Mouse (Mus musculus) neural tube, embryonic 12.5 days (tissue): ENCODE results near the gene Cetn3. TPM values are rescaled to one million over a fixed set of nuclear protein-coding genes. Genes with fewer than 3 reads are reported as not detected.

Experiments used
- ATAC-seq: fragments of 200-750 bp; cut with Nextera tagmentation; 2 replicates; pipeline ENCODE4 v1.8.0; 2017; ENCODE audit warnings: low read depth, mild to moderate bottlenecking, moderate TSS enrichment, moderate library complexity; ENCODE audit not compliant: low FRiP score
- H3K27ac ChIP-seq: fragments of 300-500 bp; sonication (generic); 2 replicates; pipeline ENCODE4 v1.5.1; 2016
- H3K27me3 ChIP-seq: fragments of 300-500 bp; sonication (generic); replicated peaks from 2 replicates; pipeline ENCODE4 v1.6.1; 2016; ENCODE audit warnings: mild to moderate bottlenecking
- H3K36me3 ChIP-seq: fragments of 300-500 bp; sonication (generic); 2 replicates; pipeline ENCODE4 v1.6.1; 2016; ENCODE audit warnings: mild to moderate bottlenecking
- H3K4me1 ChIP-seq: fragments of 300-500 bp; sonication (generic); 2 replicates; pipeline ENCODE4 v1.6.1; 2016
- H3K4me2 ChIP-seq: fragments of 300-500 bp; sonication (generic); replicated peaks from 2 replicates; pipeline ENCODE4 v1.6.1; 2016; ENCODE audit warnings: mild to moderate bottlenecking
- H3K4me3 ChIP-seq: fragments of 300-500 bp; sonication (generic); 2 replicates; pipeline ENCODE4 v1.5.1; 2016
- H3K9ac ChIP-seq: fragments of 300-500 bp; sonication (generic); 2 replicates; pipeline ENCODE4 v1.6.1; 2016; ENCODE audit warnings: mild to moderate bottlenecking
- H3K9me3 ChIP-seq: fragments of 300-500 bp; sonication (generic); 2 replicates; pipeline ENCODE4 v1.6.1; 2016; ENCODE audit warnings: mild to moderate bottlenecking
- WGBS: fragments of 180-500 bp; shearing (Covaris S2); methylation state at CpG from one replicate; pipeline ENCODE4 v1.1.7; 2016; 5-methylcytosine and 5-hydroxymethylcytosine counted together
- polyA plus RNA-seq: library from polyadenylated mRNA; unstranded; fragments of >200 nt; fragmentation: Nextera tagmentation; extraction: Ambion mirVana; gene quantifications from 2 replicates; pipeline ENCODE4 v1.2.1, GENCODE M21; 2016

Gene Cetn3
- polyA plus RNA-seq, 1 experiment from 2014 or later: 269 TPM

DNA sequence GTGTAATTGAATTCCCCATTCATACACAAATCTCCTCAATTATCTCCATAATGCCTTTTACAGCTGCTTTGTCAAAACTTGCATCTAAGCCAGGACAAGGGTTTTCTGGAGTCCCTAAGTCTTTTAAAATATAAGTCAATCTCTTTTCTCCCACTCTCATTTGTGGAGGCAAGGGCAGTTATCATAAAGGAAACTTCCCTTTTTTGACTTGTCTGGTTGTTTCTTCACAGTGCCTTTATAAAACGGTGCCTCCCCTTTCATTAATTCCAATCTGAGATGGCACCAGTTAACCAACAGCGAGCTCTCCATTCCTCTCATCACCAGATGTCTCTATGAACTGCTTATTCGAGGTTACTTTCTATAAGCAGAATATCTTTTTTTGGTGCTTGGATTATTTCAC, 6.7 kb upstream of the Cetn3 start:
- Histone ChIP-seq H3K4me2 (no peak overlapping the region), H3K9me3 (no peaks in the 10 kb centered on the region), H3K9ac (no peak overlapping the region), H3K27ac (no peak overlapping the region), H3K4me3 (no peak overlapping the region), H3K27me3 (no peaks in the 10 kb centered on the region), H3K4me1 (no peaks in the 10 kb centered on the region), H3K36me3 (no peaks in the 10 kb centered on the region)
- 84% methylated on average over 3 of the region's 3 CpGs for WGBS
- ATAC-seq: no peak

DNA sequence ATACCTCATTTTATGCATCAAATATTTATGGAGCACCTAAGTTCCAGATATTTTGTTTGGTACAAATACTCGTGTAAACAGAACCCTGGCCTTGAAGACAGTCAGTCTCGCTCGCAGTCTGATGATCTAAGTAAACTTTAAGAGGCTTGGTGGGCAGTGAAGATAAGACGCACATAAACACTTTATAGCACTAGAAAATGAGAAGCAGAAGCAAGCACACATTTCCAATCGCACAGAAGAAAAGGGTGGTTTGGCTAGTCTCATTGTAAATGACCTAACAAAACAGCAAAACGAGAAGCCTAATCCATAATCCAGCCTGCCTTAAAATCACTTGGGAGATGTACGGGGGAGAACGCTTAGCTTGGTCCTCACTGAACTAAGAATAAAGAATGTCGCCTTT, 402 bp upstream of the Cetn3 start:
- H3K36me3 ChIP-seq: peaks cover 3% of the 10 kb centered on the region; the same call in 1 of the 2 replicates
- H3K27me3 ChIP-seq: no peaks in the 10 kb centered on the region
- H3K4me2 ChIP-seq: peak overlapping the region; percentile 72
- peak overlapping the region; percentile 77; the same call in 1 of the 2 replicates for H3K9ac ChIP-seq
- 50% methylated on average over 9 of the region's 9 CpGs for WGBS
- peak overlapping the region; percentile 68 for H3K4me3 ChIP-seq
- H3K9me3 ChIP-seq: no peaks in the 10 kb centered on the region
- H3K4me1 ChIP-seq: peaks cover 15% of the 10 kb centered on the region
- ATAC-seq: no peak
- H3K27ac ChIP-seq: peak overlapping the region; percentile 42; the same call in 1 of the 2 replicates

DNA sequence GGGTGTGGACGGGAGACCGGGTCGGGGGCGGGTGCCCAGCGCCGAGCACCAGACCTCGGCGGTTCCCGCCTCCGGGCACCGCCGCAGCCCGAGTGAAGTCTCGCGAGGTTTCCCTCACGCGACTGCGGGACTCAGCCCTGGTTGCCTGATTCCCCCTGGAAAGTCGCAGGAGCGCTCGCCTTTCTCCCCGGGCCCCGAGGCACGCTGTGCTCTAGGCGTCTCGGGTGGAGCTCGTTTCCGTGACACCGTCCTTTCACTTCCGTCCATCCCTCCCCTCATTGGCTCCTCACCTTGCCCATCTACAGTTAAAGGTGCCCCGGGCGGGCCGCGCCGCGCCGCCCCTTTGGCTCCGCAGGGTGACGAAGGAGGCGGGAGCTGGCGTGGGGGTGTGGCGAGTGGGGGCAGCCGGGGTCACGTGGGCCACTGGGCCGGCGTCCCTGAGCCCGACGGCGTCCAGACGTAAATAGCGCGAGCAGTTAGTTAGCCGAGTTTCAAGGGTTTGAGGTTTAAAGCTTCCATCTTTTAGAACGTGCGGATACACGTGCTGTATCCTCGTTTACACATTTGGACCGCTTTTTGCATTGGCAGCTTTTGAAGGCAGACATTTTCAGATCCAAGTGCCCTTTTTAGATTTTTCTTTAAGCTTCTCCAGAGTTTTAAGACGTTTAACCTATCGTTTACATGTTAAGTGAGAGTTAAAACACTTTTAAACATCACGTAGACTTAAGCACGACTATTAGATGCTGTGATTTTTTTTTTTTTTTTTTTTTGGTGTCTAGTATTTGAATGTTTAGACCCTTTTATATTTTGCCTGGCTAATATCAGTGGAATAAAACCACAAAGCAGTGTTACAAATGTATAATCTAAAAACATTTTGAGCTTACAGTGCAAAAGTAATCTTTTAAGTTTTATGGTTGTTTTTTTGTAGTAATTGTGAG, 797 bp downstream of the Cetn3 start:
- H3K36me3 ChIP-seq: peaks cover 11% of the 10 kb centered on the region; the same call in 1 of the 2 replicates
- peak overlapping the region; percentile 96 for H3K27ac ChIP-seq
- peak overlapping the region; percentile 72 for H3K4me2 ChIP-seq
- no peaks in the 10 kb centered on the region for H3K27me3 ChIP-seq
- 1% methylated on average over 62 of the region's 62 CpGs for WGBS
- peak; percentile 98 for ATAC-seq
- no peaks in the 10 kb centered on the region for H3K9me3 ChIP-seq
- peaks cover 15% of the 10 kb centered on the region for H3K4me1 ChIP-seq
- peak overlapping the region; percentile 77 for H3K9ac ChIP-seq
- peak overlapping the region; percentile 68 for H3K4me3 ChIP-seq

DNA sequence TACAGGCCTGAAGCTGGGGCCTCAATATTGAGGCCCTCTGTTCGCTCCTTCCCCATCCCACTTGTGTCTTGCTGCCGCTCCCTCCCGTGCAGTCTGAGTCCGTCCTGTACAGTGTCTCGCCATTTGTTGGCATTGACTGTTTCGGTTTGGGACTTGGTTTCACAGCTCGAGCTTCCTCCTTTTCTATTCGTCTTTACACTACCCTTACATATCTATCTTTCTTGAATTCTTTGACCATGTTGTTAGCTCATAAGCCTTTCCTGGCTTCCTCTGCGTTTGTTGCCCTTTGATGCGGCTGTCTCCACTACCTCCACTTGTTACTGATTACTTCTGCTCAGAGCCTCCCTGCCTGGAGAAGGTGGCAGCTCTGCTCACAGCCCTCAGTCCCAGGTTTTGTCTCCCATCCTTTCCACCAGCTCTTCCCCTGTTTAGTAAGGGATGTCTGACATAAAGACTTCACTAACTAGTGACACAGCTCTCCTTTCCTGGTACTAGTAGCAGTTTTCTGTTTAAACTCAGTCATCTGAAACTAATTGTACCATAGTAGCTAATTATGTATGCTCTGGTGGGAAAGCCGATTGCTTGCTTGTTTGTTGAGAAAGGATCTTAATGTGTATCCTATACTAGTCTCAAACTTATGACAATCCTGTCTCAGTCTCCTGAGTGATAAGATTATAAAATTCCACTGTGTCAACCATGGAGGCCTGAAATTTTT, 3.0 kb downstream of the Cetn3 start:
- no peak overlapping the region for H3K4me3 ChIP-seq
- H3K27ac ChIP-seq: no peak overlapping the region
- H3K9ac ChIP-seq: 0 out of 2 replicates have a peak overlapping the region, but pooled peaks have one; percentile 14
- H3K27me3 ChIP-seq: no peaks in the 10 kb centered on the region
- 71% methylated on average over 11 of the region's 11 CpGs for WGBS
- peaks cover 19% of the 10 kb centered on the region; the same call in 1 of the 2 replicates for H3K36me3 ChIP-seq
- no peak for ATAC-seq
- peaks cover 15% of the 10 kb centered on the region for H3K4me1 ChIP-seq
- H3K9me3 ChIP-seq: no peaks in the 10 kb centered on the region
- peak overlapping the region; percentile 25; the same call in 1 of the 2 replicates for H3K4me2 ChIP-seq

DNA sequence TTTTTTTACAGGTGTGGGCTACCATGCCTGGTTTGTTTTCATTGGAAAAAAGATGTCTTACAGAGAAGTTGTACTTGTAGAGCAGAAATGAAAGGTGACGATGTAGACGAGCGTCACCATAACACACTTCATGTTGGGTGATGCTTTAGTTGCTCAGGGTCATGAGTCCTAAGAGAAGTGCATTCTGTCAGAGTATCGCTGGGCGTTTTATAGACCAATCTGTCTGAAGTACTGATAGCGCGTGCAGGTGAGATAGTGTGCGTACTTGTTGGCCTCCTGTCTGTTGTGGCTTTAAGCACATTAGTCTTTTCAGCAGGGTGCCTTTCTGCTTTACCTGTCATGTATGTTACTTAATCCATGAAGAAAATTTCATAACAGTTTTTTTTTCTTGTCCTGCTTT, 7.3 kb downstream of the Cetn3 start:
- peaks cover 19% of the 10 kb centered on the region; the same call in 1 of the 2 replicates for H3K36me3 ChIP-seq
- H3K9ac ChIP-seq: no peak overlapping the region
- no peak overlapping the region for H3K4me2 ChIP-seq
- ATAC-seq: no peak
- H3K9me3 ChIP-seq: no peaks in the 10 kb centered on the region
- H3K27me3 ChIP-seq: no peaks in the 10 kb centered on the region
- 93% methylated on average over 8 of the region's 8 CpGs for WGBS
- no peak overlapping the region for H3K4me3 ChIP-seq
- peaks cover 7% of the 10 kb centered on the region; the same call in 1 of the 2 replicates for H3K4me1 ChIP-seq
- H3K27ac ChIP-seq: no peak overlapping the region

DNA sequence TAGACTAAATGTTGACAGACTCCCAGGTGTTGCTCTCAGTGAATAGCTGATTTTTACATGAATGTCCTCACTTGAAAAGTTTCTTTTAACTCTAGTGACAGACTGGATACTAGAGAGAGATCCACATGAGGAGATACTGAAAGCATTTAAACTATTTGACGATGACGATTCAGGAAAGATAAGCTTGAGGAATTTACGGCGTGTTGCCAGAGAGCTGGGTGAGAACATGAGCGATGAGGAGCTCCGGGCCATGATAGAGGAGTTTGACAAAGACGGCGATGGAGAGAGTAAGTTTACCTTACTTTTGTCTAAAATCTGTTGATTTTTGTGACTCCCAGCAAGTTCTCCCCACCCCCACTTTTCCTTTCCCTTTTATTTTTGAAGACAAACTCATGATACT, 9.0 kb downstream of the Cetn3 start:
- H3K36me3 ChIP-seq: peaks cover 19% of the 10 kb centered on the region; the same call in 1 of the 2 replicates
- H3K9me3 ChIP-seq: no peaks in the 10 kb centered on the region
- peaks cover 3% of the 10 kb centered on the region; the same call in 1 of the 2 replicates for H3K4me1 ChIP-seq
- no peak overlapping the region for H3K4me2 ChIP-seq
- H3K27me3 ChIP-seq: no peaks in the 10 kb centered on the region
- H3K9ac ChIP-seq: no peak overlapping the region
- H3K4me3 ChIP-seq: no peak overlapping the region
- WGBS: 91% methylated on average over 8 of the region's 8 CpGs
- ATAC-seq: no peak
- no peak overlapping the region for H3K27ac ChIP-seq

DNA sequence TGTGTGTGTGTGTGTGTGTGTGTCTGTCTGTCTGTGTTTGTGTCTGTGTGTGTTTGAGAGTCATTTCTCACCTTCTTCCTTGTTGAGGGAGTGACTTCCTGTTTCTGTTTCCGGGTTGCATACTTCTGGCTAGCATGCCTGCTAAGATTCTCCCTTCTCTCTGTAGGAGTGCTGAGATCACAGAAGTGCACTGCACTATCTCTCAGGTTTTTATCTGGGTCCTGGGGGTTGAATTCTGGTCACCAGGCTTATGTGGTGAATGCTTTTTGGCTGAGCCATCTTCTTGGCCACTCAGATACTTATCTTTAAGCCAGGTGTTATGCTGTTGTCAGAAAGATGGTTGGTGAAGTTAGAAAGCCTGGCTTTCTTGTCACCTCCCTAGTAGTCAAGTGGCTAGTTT, 11.0 kb downstream of the Cetn3 start:
- H3K9ac ChIP-seq: no peak overlapping the region
- ATAC-seq: no peak
- no peaks in the 10 kb centered on the region for H3K27me3 ChIP-seq
- no peaks in the 10 kb centered on the region for H3K9me3 ChIP-seq
- no peak overlapping the region for H3K27ac ChIP-seq
- peaks cover 8% of the 10 kb centered on the region; the same call in 1 of the 2 replicates for H3K36me3 ChIP-seq
- 79% methylated on average over 1 of the region's 1 CpGs for WGBS
- H3K4me3 ChIP-seq: no peak overlapping the region
- no peak overlapping the region for H3K4me2 ChIP-seq
- H3K4me1 ChIP-seq: peaks cover 3% of the 10 kb centered on the region; the same call in 1 of the 2 replicates

DNA sequence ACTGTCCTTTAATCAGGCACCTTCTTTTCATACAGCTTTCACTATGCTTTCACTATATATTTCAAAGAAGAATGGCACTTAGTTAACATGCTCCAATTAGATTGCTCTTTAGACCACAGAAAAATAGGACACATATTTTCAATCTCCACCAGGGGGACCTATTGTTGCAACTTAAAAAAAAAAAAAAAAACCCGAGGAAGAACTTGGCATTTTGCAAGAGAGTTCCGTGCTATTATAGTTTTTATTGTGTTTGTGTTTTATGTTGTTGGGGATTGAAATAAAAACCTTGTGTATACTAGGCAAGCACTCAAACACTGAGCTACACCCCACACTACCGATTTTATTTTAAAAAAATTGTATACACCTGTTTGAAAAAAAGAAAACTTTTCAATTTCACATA, 18.2 kb downstream of the Cetn3 start:
- 54% methylated on average over 3 of the region's 3 CpGs for WGBS
- Histone ChIP-seq H3K27me3 (no peaks in the 10 kb centered on the region), H3K27ac (no peak overlapping the region)

DNA sequence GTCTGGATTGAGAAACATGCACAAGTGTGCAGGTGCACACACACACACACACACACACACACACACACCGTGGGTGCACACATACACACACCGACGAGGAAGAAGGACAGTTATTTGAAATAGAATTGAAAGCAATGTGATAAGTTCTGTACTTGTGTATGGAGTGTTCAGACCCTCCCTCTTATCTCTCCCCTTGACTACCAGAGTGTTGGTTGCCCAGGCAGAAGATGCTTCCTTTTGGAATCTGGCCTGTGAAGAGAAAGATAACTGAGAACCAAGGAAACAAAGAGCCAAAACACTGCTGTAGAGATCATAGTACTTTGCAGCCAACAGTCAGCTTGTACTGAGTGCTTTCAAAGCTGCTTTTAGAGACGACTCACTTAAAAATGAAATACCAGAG, 20.8 kb downstream of the Cetn3 start:
- Histone ChIP-seq H3K36me3 (no peaks in the 10 kb centered on the region), H3K4me3 (no peak overlapping the region), H3K27ac (no peak overlapping the region), H3K27me3 (no peaks in the 10 kb centered on the region), H3K4me2 (no peak overlapping the region), H3K9me3 (no peaks in the 10 kb centered on the region), H3K9ac (no peak overlapping the region), H3K4me1 (no peaks in the 10 kb centered on the region)
- whole genome bisulfite sequencing: 94% methylated on average over 4 of the region's 4 CpGs
- no peak for ATAC-seq

More for the DNA sequence above, 18.2 kb downstream of the Cetn3 start:
- Histone ChIP-seq H3K4me3 (no peak overlapping the region), H3K4me1 (no peaks in the 10 kb centered on the region), H3K36me3 (no peaks in the 10 kb centered on the region), H3K9me3 (no peaks in the 10 kb centered on the region), H3K4me2 (no peak overlapping the region), H3K9ac (no peak overlapping the region)
- ATAC-seq: no peak

DNA sequence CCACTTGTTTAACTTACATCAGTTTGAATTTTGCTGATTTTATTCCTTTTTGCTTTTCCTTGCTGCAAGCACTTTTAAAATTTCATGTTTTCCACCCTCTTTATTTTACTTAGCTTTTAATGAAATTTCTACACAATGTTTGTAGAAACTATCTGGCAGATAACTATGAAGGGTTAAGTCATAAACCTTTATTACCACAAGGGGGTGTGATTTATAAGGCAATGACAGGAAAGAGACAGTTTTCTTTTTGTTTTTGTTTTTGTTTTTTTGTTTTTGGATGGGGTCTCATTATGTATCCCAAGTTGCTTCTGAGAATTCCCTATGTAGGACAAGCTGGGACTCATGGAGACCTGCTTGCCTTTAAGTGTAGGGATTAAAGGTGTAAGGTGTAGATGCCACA, 39.9 kb downstream of the Cetn3 start:
- Histone ChIP-seq H3K9me3 (no peaks in the 10 kb centered on the region), H3K9ac (no peak overlapping the region), H3K4me1 (no peaks in the 10 kb centered on the region), H3K36me3 (no peaks in the 10 kb centered on the region), H3K4me2 (no peak overlapping the region), H3K27me3 (no peaks in the 10 kb centered on the region), H3K27ac (no peak overlapping the region), H3K4me3 (no peak overlapping the region)
- no peak for ATAC-seq

DNA sequence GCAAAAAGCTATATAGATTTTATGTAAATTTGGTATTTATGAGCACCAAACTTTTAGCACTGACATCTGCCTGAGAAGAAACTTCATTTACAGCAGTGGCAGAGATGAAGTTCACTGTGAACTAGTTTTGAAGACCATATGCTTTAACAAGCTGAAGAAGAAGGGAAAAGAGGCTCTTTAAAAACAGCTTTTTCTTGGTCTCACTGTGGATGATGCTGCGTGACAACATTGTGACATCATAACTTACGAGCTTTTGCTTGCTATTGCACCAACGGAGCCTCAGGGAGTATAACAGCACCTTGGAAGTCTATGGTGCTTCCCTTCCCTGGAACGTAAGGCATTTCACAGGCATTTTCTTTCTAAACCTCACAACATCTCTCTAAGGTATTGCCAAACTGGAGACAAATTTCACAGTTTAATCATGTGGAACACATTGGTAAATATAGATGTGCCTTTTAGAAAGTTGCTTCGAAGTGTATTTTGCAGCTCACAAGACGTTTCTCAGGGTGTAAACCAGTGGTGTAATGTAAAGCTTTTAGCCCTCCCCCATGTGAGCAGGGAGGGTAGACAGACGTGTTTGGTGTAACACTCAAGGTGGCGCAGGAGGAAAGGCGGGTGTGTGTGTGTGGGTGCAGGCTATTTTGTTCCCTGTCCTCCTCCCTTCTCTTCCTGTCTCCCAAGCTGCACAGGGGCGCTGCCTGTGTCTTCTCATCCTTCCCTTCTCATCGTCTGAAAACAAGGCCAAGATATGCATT, 41.9 kb downstream of the Cetn3 start:
- no peaks in the 10 kb centered on the region for H3K4me1 ChIP-seq
- no peaks in the 10 kb centered on the region for H3K36me3 ChIP-seq
- no peak overlapping the region for H3K4me3 ChIP-seq
- no peak overlapping the region for H3K9ac ChIP-seq
- no peak overlapping the region for H3K27ac ChIP-seq
- H3K4me2 ChIP-seq: no peak overlapping the region
- no peaks in the 10 kb centered on the region for H3K9me3 ChIP-seq
- 76% methylated on average over 11 of the region's 11 CpGs for WGBS
- H3K27me3 ChIP-seq: no peaks in the 10 kb centered on the region
- no peak for ATAC-seq

DNA sequence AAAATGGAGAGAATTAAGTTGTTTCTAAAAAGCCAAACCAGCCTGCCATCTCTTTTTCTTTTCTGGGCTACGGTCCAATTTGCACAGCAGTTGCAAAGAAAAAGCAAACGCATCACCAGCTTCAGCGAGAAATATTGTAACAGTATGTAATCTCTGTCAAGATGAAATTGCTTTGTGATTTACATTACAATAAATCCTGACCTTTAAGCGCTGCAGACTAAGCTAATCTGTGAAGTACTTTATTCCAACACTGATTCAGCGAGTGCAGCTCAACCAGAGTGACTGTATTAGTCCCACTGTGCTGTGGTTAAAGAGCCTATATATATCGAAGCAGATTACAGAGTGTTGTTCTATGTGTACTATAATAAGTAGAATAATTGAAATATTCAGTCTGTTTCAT, 45.6 kb downstream of the Cetn3 start:
- no peaks in the 10 kb centered on the region for H3K27me3 ChIP-seq
- no peak overlapping the region for H3K9ac ChIP-seq
- no peak overlapping the region for H3K27ac ChIP-seq
- no peak overlapping the region for H3K4me3 ChIP-seq
- H3K9me3 ChIP-seq: no peaks in the 10 kb centered on the region
- 66% methylated on average over 6 of the region's 6 CpGs for WGBS
- H3K4me1 ChIP-seq: no peaks in the 10 kb centered on the region
- no peak overlapping the region for H3K4me2 ChIP-seq
- ATAC-seq: peak; percentile 41; the same call in 1 of the 2 replicates
- H3K36me3 ChIP-seq: no peaks in the 10 kb centered on the region
